Mouse (Mus musculus): Measurements from ENCODE around the gene Jmjd4. TPM values are rescaled to one million over a fixed set of nuclear protein-coding genes. Genes with fewer than 3 reads are reported as not detected.

Gene Jmjd4
- 13.9 TPM in 2 replicates for polyA plus RNA-seq (2015; fragmentation: Nextera tagmentation; extraction: Ambion mirVana)

GRCm38 (mm10) chr11:59449741-59450229 lies at the start of gene Jmjd4:
Gene Jmjd4 (plus strand): TSS chr11:59450045.
- no peaks in the 10 kb centered on the region for H3K9me3 ChIP-seq
- peak; percentile 96 for ATAC-seq (replicated peaks)
- H3K4me1 ChIP-seq: peaks cover 30% of the 10 kb centered on the region
- H3K4me2 ChIP-seq (replicated peaks): peak within 1 kb of the TSS; percentile 97
- H3K4me3 ChIP-seq: peak within 1 kb of the TSS; percentile 87
- peak within 1 kb of the TSS; percentile 86 for H3K27ac ChIP-seq (replicated peaks)
- WGBS: under 1% methylated on average over 32 of the region's 40 CpGs
- no peaks in the 10 kb centered on the region for H3K27me3 ChIP-seq
- H3K9ac ChIP-seq (replicated peaks): peak within 1 kb of the TSS; percentile 74
- peaks cover 25% of the 10 kb centered on the region for H3K36me3 ChIP-seq

DNA sequence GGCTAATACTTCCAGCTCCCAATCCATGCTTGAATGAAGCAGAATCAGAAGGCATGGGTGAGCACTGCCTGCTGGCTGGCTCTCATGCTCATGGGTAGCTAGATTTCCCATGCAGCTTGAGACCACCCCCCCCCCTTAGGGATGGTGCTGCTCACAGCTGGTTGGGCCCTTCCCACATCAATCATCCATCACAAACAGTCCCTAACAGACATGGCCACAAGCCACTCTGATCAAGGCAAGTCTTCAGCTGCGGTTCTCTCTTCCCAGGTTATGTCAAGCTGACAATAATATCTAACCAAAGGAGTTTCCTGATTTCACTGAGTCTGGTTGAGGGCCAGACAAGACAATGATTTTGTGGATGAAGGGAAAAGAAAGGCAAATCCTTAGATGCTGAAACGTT lies 49.0 kb upstream of the Jmjd4 start:
- no peaks in the 10 kb centered on the region for H3K9me3 ChIP-seq
- H3K36me3 ChIP-seq: peaks cover 9% of the 10 kb centered on the region
- no peak overlapping the region for H3K27ac ChIP-seq (replicated peaks)
- no peaks in the 10 kb centered on the region for H3K4me1 ChIP-seq
- ATAC-seq (replicated peaks): no peak
- no peak overlapping the region for H3K4me2 ChIP-seq (replicated peaks)
- WGBS: 79% methylated on average over 2 of the region's 2 CpGs
- H3K27me3 ChIP-seq: no peaks in the 10 kb centered on the region
- H3K4me3 ChIP-seq: no peak overlapping the region
- H3K9ac ChIP-seq (replicated peaks): no peak overlapping the region

DNA sequence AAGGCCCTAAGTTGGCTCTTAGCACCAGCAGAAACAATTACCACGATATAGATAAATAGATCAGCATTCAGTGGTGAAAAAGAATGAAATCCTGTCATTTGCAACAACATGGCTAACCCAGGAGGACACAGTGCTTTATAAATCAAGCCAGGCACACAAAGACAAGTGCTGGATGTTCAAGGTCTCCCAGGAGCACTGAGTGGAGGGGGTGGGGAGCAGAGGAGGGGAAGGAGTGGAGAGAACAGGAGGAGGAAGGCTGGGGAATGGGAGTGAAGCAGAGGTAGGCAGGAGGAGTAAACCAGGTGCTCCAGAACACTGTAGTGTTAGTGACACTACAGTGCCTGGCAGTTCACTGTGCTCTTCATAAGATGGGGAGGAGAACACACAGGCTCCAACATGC lies 44.1 kb upstream of the Jmjd4 start:
- ATAC-seq (replicated peaks): no peak
- Histone ChIP-seq H3K36me3 (peaks cover 36% of the 10 kb centered on the region), H3K27ac (replicated peaks) (no peak overlapping the region), H3K9me3 (no peaks in the 10 kb centered on the region), H3K4me1 (no peaks in the 10 kb centered on the region), H3K27me3 (no peaks in the 10 kb centered on the region), H3K4me2 (replicated peaks) (no peak overlapping the region), H3K9ac (replicated peaks) (no peak overlapping the region), H3K4me3 (no peak overlapping the region)
- WGBS: 87% methylated on average over 1 of the region's 1 CpGs

DNA sequence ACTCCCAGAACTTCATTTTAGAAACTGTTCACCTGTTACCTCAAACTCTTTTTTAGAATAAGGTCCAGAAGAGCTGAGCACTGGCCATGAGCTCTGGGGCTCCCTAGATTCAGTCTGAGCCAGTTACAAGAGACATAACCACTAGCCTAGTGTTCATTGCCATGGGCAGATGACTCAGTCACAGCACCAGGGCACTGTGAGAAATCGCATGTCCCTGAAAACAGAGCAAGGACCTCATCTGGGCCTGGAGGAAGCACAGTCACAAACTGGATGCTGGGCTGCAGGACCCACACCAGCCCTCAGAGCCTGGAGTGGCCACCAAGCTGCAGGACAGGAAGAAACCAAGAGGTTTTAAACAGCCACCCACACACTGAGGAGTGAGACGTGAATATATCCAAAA lies 39.0 kb upstream of the Jmjd4 start:
- ATAC-seq (replicated peaks): no peak
- Histone ChIP-seq H3K4me3 (no peak overlapping the region), H3K36me3 (peaks cover 31% of the 10 kb centered on the region), H3K4me1 (peaks cover 6% of the 10 kb centered on the region), H3K4me2 (replicated peaks) (no peak overlapping the region), H3K9ac (replicated peaks) (no peak overlapping the region), H3K9me3 (no peaks in the 10 kb centered on the region), H3K27me3 (no peaks in the 10 kb centered on the region), H3K27ac (replicated peaks) (no peak overlapping the region)
- 79% methylated on average over 2 of the region's 2 CpGs for WGBS

GRCm38 (mm10) chr11:59412058-59412457 lies 37.8 kb upstream of the Jmjd4 start:
- Histone ChIP-seq H3K4me1 (peaks cover 6% of the 10 kb centered on the region), H3K4me2 (replicated peaks) (no peak overlapping the region), H3K27me3 (no peaks in the 10 kb centered on the region), H3K27ac (replicated peaks) (no peak overlapping the region), H3K4me3 (no peak overlapping the region), H3K36me3 (peaks cover 21% of the 10 kb centered on the region), H3K9ac (replicated peaks) (no peak overlapping the region), H3K9me3 (no peaks in the 10 kb centered on the region)
- no peak for ATAC-seq (replicated peaks)
- WGBS: 44% methylated on average over 6 of the region's 6 CpGs

- H3K36me3 ChIP-seq: peaks cover 14% of the 10 kb centered on the region; the same call in 1 of the 2 replicates
- H3K27ac ChIP-seq (replicated peaks): no peak overlapping the region
- peaks cover 6% of the 10 kb centered on the region for H3K4me1 ChIP-seq
- no peak for ATAC-seq (replicated peaks)
- H3K4me2 ChIP-seq (replicated peaks): no peak overlapping the region
- H3K9ac ChIP-seq (replicated peaks): no peak overlapping the region
- WGBS: 86% methylated on average over 13 of the region's 13 CpGs
- no peaks in the 10 kb centered on the region for H3K27me3 ChIP-seq
- H3K4me3 ChIP-seq: no peak overlapping the region
- H3K9me3 ChIP-seq: no peaks in the 10 kb centered on the region
Observed at GRCm38 (mm10) chr11:59412999-59413863, 36.6 kb upstream of the Jmjd4 start.

DNA sequence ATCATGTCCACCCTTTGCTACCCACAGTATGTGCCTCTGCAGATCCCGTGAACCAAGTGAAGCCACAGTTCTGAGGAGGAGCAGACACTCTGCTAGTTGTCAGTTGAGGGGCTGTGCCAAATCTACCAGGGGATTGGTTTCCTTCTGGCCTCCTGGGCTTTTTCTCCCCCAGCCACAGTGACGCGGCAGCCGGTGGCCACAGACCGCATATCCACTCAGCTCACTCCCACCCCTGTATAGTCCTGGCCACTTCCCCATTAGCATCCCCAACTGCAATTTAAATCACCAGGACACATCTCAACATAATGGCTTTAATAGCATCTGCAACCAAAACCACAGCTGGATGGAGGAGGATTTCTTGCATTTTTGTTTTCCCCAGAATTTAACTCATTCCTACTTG lies 31.1 kb upstream of the Jmjd4 start:
- Histone ChIP-seq H3K4me1 (no peaks in the 10 kb centered on the region), H3K9me3 (no peaks in the 10 kb centered on the region), H3K4me2 (replicated peaks) (no peak overlapping the region), H3K27me3 (no peaks in the 10 kb centered on the region), H3K36me3 (peaks cover 41% of the 10 kb centered on the region), H3K9ac (replicated peaks) (no peak overlapping the region), H3K4me3 (no peak overlapping the region), H3K27ac (replicated peaks) (no peak overlapping the region)
- 81% methylated on average over 5 of the region's 5 CpGs for WGBS
- ATAC-seq (replicated peaks): no peak

- ATAC-seq (replicated peaks): no peak
- Histone ChIP-seq H3K4me2 (replicated peaks) (no peak overlapping the region), H3K4me3 (no peak overlapping the region), H3K9ac (replicated peaks) (no peak overlapping the region), H3K36me3 (peaks cover 57% of the 10 kb centered on the region), H3K9me3 (no peaks in the 10 kb centered on the region), H3K27ac (replicated peaks) (no peak overlapping the region), H3K4me1 (no peaks in the 10 kb centered on the region), H3K27me3 (no peaks in the 10 kb centered on the region)
- 91% methylated on average over 8 of the region's 8 CpGs for WGBS
Observed at GRCm38 (mm10) chr11:59421436-59421835, 28.4 kb upstream of the Jmjd4 start.

GRCm38 (mm10) chr11:59421967-59422366 lies 27.9 kb upstream of the Jmjd4 start:
- no peak for ATAC-seq (replicated peaks)
- H3K9me3 ChIP-seq: no peaks in the 10 kb centered on the region
- no peaks in the 10 kb centered on the region for H3K4me1 ChIP-seq
- no peak overlapping the region for H3K9ac ChIP-seq (replicated peaks)
- H3K4me2 ChIP-seq (replicated peaks): no peak overlapping the region
- peaks cover 62% of the 10 kb centered on the region for H3K36me3 ChIP-seq
- no peaks in the 10 kb centered on the region for H3K27me3 ChIP-seq
- 96% methylated on average over 2 of the region's 2 CpGs for WGBS
- H3K4me3 ChIP-seq: no peak overlapping the region
- no peak overlapping the region for H3K27ac ChIP-seq (replicated peaks)

GRCm38 (mm10) chr11:59423010-59423588 lies 26.7 kb upstream of the Jmjd4 start:
- Histone ChIP-seq H3K4me2 (replicated peaks) (no peak overlapping the region), H3K9ac (replicated peaks) (no peak overlapping the region), H3K36me3 (peaks cover 70% of the 10 kb centered on the region), H3K4me1 (no peaks in the 10 kb centered on the region), H3K27ac (replicated peaks) (no peak overlapping the region), H3K9me3 (no peaks in the 10 kb centered on the region), H3K27me3 (no peaks in the 10 kb centered on the region), H3K4me3 (no peak overlapping the region)
- no peak for ATAC-seq (replicated peaks)
- 87% methylated on average over 5 of the region's 5 CpGs for WGBS

GRCm38 (mm10) chr11:59425671-59426101 lies 24.2 kb upstream of the Jmjd4 start:
- H3K9me3 ChIP-seq: no peaks in the 10 kb centered on the region
- ATAC-seq (replicated peaks): no peak
- H3K9ac ChIP-seq (replicated peaks): no peak overlapping the region
- H3K36me3 ChIP-seq: peaks cover 65% of the 10 kb centered on the region
- H3K27ac ChIP-seq (replicated peaks): no peak overlapping the region
- no peak overlapping the region for H3K4me3 ChIP-seq
- H3K4me2 ChIP-seq (replicated peaks): no peak overlapping the region
- 75% methylated on average over 7 of the region's 7 CpGs for WGBS
- H3K27me3 ChIP-seq: no peaks in the 10 kb centered on the region
- H3K4me1 ChIP-seq: no peaks in the 10 kb centered on the region

DNA sequence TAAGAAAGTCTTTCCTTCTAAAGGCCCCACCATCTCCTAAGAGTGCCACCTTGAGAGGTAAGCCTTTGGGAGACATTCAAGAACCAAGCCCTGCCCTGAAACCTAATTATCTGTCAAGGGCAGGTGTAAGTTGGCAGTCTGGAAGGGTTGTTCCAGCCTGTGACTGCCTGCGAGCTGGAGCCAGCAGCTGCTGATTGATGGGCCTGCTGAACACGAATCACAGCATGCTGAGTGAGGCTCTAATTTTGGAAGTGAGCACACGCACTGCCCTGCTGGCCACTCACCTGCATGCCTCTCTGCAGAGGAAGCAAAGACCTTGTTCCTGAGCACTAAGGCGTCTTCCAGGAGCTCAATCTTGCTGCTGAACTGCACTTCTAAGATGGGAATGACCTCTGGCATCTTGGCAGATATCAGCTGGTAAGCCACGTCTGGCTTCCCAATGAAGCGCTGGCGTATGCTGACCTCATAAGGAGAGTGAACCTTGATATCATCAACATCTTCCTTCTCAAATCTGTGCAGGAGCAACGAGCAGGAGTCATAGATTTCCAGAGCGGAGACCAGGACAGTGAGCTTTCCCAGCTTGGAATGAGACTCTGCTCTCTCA lies 21.7 kb upstream of the Jmjd4 start:
- 96% methylated on average over 9 of the region's 9 CpGs for WGBS
- Histone ChIP-seq H3K4me2 (replicated peaks) (no peak overlapping the region), H3K36me3 (peaks cover 65% of the 10 kb centered on the region), H3K9me3 (no peaks in the 10 kb centered on the region), H3K27ac (replicated peaks) (no peak overlapping the region), H3K27me3 (no peaks in the 10 kb centered on the region), H3K4me3 (no peak overlapping the region), H3K4me1 (no peaks in the 10 kb centered on the region), H3K9ac (replicated peaks) (no peak overlapping the region)
- ATAC-seq (replicated peaks): no peak
